Mouse (Mus musculus) mouse trophoblast stem cell (cell line): ENCODE data around the gene Tsku.

Source experiments
- in situ Hi-C, 2 experiments: fragments of 300-500 bp; cut with MseI, MboI; formaldehyde crosslinking; loops; 2 replicates in 1 of 2; 3 replicates in 1 of 2; pipeline ENCODE4 v1.15.1; 2025

The Tsku gene

GRCm38 (mm10) chr7:98361063-98361652 is at the start of gene Tsku:
Gene Tsku, minus strand, starts transcription at chr7:98361328.
- in situ Hi-C loops, result no loop called here

GRCm38 (mm10) chr7:98407615-98408014 is 46.5 kb upstream of the Tsku start:
- in situ Hi-C loops, result no loop called here

GRCm38 (mm10) chr7:98403996-98404395 is 42.9 kb upstream of the Tsku start:
- in situ Hi-C loops, result no loop called here

GRCm38 (mm10) chr7:98402582-98403574 is 41.8 kb upstream of the Tsku start:
- in situ Hi-C loops, result no loop called here

- in situ Hi-C loops, result no loop called here
Measured at GRCm38 (mm10) chr7:98392466-98393201, 31.5 kb upstream of the Tsku start.

DNA sequence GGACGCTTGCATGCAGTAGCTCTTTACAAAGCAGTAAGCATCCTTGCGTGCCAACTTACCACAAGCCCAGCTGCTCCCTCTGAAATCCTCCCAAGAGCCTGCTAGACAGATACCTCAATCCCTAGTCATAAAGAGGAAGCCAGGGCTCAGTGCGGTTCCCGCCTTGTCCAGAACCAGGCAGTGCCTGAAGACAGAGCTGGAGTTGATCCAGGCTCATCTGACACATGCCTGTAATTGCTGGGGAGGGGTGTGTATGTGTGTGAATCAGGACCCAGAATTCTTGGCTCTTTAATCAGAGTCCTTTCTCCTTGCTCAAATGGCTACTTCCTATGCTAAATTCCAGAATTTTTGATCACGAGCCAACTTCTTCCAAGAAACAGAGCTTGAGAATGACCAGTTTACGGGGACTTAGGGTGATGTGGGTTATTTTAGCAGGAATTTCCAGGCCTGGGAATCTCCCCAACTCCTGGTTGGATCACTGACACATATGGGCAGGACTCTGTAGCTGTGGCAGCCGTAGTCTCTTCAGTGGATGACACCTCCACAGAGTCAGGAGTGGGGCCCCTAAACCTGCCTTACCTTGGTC is 30.3 kb upstream of the Tsku start:
- in situ Hi-C loops, result no loop called here

DNA sequence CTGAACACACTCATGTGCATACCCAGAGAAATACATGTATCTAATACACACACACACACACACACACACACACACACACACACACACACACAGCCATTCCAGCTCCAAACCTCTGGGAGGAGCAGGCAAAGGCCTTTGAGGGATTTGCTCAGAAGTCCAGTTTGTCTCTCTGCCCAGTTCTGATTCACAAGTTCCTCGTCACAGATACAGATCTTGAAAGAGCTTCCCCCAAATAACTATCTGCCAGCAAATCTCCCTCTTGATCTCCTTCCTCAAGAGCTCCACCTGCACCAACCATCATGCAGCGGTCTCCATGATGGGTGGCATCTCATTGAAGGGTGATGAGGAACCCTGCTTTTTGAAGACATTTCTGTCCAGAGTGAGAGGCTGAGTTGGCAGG is 29.4 kb upstream of the Tsku start:
- in situ Hi-C loops, result no loop called here

- in situ Hi-C loops, result no loop called here
Measured at GRCm38 (mm10) chr7:98389656-98390055, 28.5 kb upstream of the Tsku start.

DNA sequence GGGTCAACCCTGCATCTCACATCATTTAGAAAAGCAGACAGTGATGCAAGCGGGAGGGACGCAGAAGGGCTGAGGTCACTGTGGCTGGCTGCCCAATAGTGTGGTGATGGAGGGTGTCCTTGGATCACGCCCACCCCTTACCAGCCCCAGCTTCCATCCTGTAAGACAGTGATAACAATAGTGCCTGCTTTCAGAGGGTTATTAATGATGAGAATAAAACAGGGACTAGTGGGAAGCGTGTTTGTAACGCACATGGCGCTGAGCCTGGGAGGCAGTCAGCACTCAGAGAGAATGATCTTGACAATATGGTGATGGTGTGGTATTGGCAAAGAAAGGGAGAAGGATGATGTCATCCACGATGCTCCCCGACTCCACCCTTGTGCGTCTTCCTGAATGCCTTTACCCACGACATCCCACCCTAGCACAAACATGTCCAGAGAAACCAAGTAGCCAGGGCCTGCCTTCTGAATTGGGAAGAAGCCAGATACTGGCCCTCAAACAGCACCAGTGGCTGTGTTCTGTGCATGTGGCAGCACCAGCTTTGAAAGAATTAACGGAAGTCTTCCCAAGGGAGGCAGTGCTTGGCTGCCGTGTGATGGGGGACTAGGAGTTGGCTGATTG is 27.9 kb upstream of the Tsku start:
- in situ Hi-C loops, result no loop called here

- in situ Hi-C loops, result no loop called here
Measured at GRCm38 (mm10) chr7:98387201-98387600, 26.1 kb upstream of the Tsku start.

DNA sequence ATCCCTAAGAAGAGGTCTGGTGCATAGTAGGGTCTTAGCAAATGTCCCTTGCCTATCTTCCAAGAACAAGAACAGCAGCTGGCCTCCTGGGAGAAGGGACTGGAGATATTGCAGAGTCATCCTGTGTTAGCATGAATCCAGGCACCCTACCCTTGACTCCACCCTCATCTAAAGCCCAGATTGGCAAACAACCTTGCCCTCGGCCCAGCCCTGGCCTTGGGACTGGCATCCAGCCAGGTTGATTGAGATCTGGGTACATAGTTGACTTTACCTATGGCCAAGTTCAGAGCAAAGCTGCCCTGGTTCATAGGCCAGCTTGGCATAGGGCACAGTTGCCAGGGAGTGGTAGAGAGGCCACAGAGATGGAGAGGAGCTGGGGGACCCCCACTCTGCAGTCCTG is 24.0 kb upstream of the Tsku start:
- in situ Hi-C loops, result no loop called here

GRCm38 (mm10) chr7:98383337-98383736 is 22.2 kb upstream of the Tsku start:
- in situ Hi-C loops, result no loop called here

GRCm38 (mm10) chr7:98382784-98383183 is 21.7 kb upstream of the Tsku start:
- in situ Hi-C loops, result no loop called here

- in situ Hi-C loops, result no loop called here
Measured at GRCm38 (mm10) chr7:98380224-98380925, 19.2 kb upstream of the Tsku start.

DNA sequence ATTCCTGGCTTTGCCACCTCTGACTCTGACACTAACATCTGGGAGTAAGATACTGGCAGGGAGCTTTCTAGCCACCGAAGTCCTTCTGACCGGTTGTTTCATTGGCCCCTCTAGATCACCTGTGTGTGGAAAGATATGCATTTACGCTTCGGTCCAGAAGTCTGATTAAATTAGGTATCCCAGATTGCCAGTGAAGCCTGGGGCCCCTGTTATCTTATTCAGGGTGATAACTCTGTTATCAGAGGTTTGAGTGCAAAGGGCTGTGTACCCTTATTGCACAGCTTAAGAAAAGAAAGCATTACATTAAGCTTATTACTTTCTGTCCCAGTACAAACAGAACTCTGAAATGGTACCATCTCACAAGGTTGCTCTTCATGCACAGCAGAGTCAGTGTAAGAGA is 18.1 kb upstream of the Tsku start:
- in situ Hi-C loops, result no loop called here

DNA sequence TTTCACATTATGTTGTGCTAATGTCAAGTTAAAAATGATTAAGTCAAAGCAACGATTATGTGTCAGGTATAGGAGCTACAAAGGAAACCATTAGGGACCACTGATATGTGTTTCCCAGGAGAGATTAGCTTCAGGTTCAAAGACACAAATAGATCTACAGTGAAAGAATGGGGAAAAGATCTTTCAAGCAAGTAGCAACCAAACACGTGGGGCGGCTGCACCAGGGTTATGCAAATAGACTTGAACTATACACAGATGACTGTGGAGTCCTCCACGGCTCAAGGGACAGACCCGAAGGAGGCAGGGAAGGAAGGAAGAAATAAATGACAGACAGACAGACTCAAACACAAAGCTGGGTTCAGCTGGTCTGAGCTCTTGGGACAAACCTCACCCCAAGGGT is 16.1 kb upstream of the Tsku start:
- in situ Hi-C loops, result no loop called here

GRCm38 (mm10) chr7:98371161-98371560 is 10.0 kb upstream of the Tsku start:
- in situ Hi-C loops, result no loop called here

DNA sequence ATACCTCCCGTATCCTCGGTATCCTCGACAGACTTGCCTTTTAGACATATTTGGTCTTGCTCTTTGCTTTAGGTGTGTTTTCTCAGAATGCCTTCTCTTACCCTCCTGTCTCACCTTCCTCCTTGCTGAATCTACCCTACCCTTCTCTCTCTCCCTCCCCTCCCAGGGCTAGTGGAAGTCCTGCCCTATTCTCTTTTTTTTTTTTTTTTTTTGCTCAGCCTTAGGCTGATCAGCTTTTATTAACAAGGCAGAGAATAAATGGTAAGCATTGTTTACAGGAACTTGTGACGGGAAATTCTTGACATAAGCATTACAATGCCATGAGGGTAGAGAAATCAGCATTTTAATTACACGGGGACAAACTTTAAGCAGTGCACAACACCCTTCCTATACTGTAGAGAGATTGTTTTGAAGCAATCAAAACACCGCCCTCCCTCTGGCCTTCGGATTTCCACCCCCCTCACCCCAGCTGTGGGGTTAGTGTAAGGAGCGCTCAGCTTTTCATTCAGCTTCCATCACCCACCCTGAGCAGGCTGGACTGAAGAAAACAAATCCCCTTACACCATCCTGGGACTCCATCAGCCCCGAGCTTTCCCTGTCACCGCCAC is 8.7 kb upstream of the Tsku start:
- in situ Hi-C loops, result no loop called here

- in situ Hi-C loops, result no loop called here
Measured at GRCm38 (mm10) chr7:98361662-98362061, 534 bp upstream of the Tsku start.

DNA sequence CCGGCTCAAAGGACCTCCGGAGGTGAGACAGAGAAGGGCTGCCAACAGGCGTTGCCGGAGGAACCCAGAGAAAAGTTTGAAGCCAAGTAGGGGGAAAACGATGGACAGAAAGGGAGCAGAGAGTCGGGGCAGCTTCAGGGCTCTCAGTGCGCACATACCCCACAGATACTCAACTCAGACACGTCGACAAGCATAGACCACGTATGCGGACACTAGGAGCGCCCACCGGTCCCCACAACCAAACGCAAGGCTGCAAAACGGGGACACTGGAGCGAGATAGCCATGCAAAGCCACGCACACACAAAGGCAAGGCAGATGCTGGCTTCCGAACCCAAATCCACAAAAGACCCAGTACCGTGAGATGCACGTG is 522 bp downstream of the Tsku start:
- in situ Hi-C loops, result no loop called here
